Mouse (Mus musculus) kidney, adult 2 months (tissue): ENCODE data around the gene Chst12.

Experiments
- CTCF ChIP-seq: fragments of 200-500 bp; conservative IDR thresholded peaks from 2 replicates; pipeline ENCODE4 v1.5.1; 2011; ENCODE audit warnings: low read depth, mild to moderate bottlenecking, control low read depth, low read length, moderate library complexity, mixed read lengths; ENCODE audit not compliant: insufficient read depth, insufficient read length
- POLR2A ChIP-seq: fragments of 200-500 bp; IDR thresholded peaks from one replicate; pipeline ENCODE4 v1.6.1; 2011; ENCODE audit warnings: low read depth, low read length, control low read depth

GRCm38 (mm10) chr5:140540106-140540505 is 34.8 kb downstream of the Chst12 start:
- TF ChIP-seq CTCF (peak; percentile 96), POLR2A (no peak)
